In genomic region chr3:141943317-141943742, GRCm38 (mm10) we compare ENCODE assay signal across 14 mouse cellular contexts.
"Had no signal": no experiment of that assay in that cellular context is flagged by ENCODE, and none has a peak within 500 bp of the region (broad histone marks: within the 10 kb centered on the region; RNA-seq: fewer than 3 reads in every experiment).

No protein-coding gene starts in this region.

- H3K4me1 ChIP-seq: kidney, embryonic 15.5 days; limb, embryonic 15.5 days; liver, embryonic 12.5 days had no signal

- H3K27me3 ChIP-seq: kidney, embryonic 15.5 days; limb, embryonic 15.5 days; liver, embryonic 12.5 days; neural tube, embryonic 15.5 days had no signal

- H3K27ac ChIP-seq: kidney, embryonic 15.5 days; limb, embryonic 15.5 days; liver, embryonic 12.5 days; midbrain, embryonic 10.5 days; neural tube, embryonic 15.5 days had no signal

- H3K36me3 ChIP-seq: kidney, embryonic 15.5 days; limb, embryonic 15.5 days; liver, embryonic 12.5 days; midbrain, embryonic 10.5 days; neural tube, embryonic 15.5 days had no signal

- H3K9me3 ChIP-seq: kidney, embryonic 15.5 days; limb, embryonic 15.5 days; liver, embryonic 12.5 days; midbrain, embryonic 10.5 days; neural tube, embryonic 15.5 days had no signal

- H3K9ac ChIP-seq: kidney, embryonic 15.5 days; limb, embryonic 15.5 days; liver, embryonic 12.5 days; lung, embryonic 14.5 days; neural tube, embryonic 15.5 days had no signal

- H3K4me3 ChIP-seq: kidney, embryonic 15.5 days; limb, embryonic 15.5 days; liver, embryonic 12.5 days; midbrain, embryonic 10.5 days; myocyte; neural tube, embryonic 15.5 days had no signal

- DNase-seq: kidney, postnatal 14 days; lung, embryonic 14.5 days; lung, postnatal 10 days; lung, postnatal 4 days; right cerebral cortex, postnatal 4 days; spleen, adult 18-20 months; thymus, adult 18-20 months; thymus, postnatal 25 days had no signal

- H3K4me2 ChIP-seq: kidney, embryonic 15.5 days; limb, embryonic 15.5 days; liver, embryonic 12.5 days; lung, embryonic 14.5 days; neural tube, embryonic 15.5 days had no signal

- ATAC-seq: liver, embryonic 12.5 days had no signal
